Mouse (Mus musculus) frontal cortex, adult (tissue): ENCODE data around the gene Rnaset2b.
"Not testable (repeated sequence)": the region's sequence is repeated elsewhere in the genome, so short reads cannot be mapped to it uniquely, and the experiment has no call there.

ENCODE experiments used
- ATAC-seq: cut with Nextera tagmentation; 2 replicates; pipeline ENCODE4 v1.9.2; 2017; ENCODE audit warnings: mild to moderate bottlenecking, moderate library complexity, mixed read lengths; ENCODE audit not compliant: low TSS enrichment

Gene Rnaset2b

GRCm38 (mm10) chr17:6970334-6970733 is at the start of gene Rnaset2b:
Rnaset2b (plus strand) TSS chr17:6970634.
- not testable (repeated sequence) for ATAC-seq

GRCm38 (mm10) chr17:6931625-6932024 is 38.8 kb upstream of the Rnaset2b start:
- ATAC-seq = not testable (repeated sequence)

- ATAC-seq = not testable (repeated sequence)
These were observed 27.9 kb upstream of the Rnaset2b start for GRCm38 (mm10) chr17:6942560-6942959.

- peak; percentile 42; the same call in 1 of the 2 replicates for ATAC-seq
These were observed 22.8 kb upstream of the Rnaset2b start for GRCm38 (mm10) chr17:6947637-6947983.

GRCm38 (mm10) chr17:6947984-6948768 is 22.3 kb upstream of the Rnaset2b start, which contains the start of gene Rsph3b:
Rsph3b (minus strand) TSS chr17:6948682.
- peak; percentile 91 for ATAC-seq

- peak; percentile 21 for ATAC-seq
These were observed 21.6 kb upstream of the Rnaset2b start for GRCm38 (mm10) chr17:6948769-6949228.

GRCm38 (mm10) chr17:6958881-6959280 is 11.6 kb upstream of the Rnaset2b start:
- ATAC-seq = not testable (repeated sequence)

- not testable (repeated sequence) for ATAC-seq
These were observed 10.7 kb upstream of the Rnaset2b start for GRCm38 (mm10) chr17:6959543-6960259.

GRCm38 (mm10) chr17:6960349-6960748 is 10.1 kb upstream of the Rnaset2b start:
- ATAC-seq = not testable (repeated sequence)

GRCm38 (mm10) chr17:6960776-6961175 is 9.7 kb upstream of the Rnaset2b start, which contains the start of gene Tagap1:
Tagap1 (minus strand) TSS chr17:6961156.
- peak; percentile 29 for ATAC-seq

GRCm38 (mm10) chr17:6961181-6962000 is 9.0 kb upstream of the Rnaset2b start:
- peak; percentile 92 for ATAC-seq

- ATAC-seq = not testable (repeated sequence)
These were observed 8.1 kb upstream of the Rnaset2b start for GRCm38 (mm10) chr17:6962339-6962738.

GRCm38 (mm10) chr17:6962936-6963335 is 7.5 kb upstream of the Rnaset2b start:
- ATAC-seq = not testable (repeated sequence)

GRCm38 (mm10) chr17:6965364-6965763 is 5.1 kb upstream of the Rnaset2b start:
- not testable (repeated sequence) for ATAC-seq

- not testable (repeated sequence) for ATAC-seq
These were observed 2.8 kb upstream of the Rnaset2b start for GRCm38 (mm10) chr17:6967673-6968072.

GRCm38 (mm10) chr17:6971238-6971637 is 804 bp downstream of the Rnaset2b start:
- not testable (repeated sequence) for ATAC-seq

- ATAC-seq = not testable (repeated sequence)
These were observed 2.5 kb downstream of the Rnaset2b start for GRCm38 (mm10) chr17:6972836-6973396.

- ATAC-seq = peak; percentile 62
These were observed 4.6 kb downstream of the Rnaset2b start for GRCm38 (mm10) chr17:6974985-6975384.

GRCm38 (mm10) chr17:6978287-6979248 is 8.1 kb downstream of the Rnaset2b start, which contains the start of gene Gm49721:
Gm49721 (plus strand) TSS chr17:6978904.
- peak; percentile 92 for ATAC-seq

GRCm38 (mm10) chr17:6979380-6979779 is 8.9 kb downstream of the Rnaset2b start:
- ATAC-seq = 0 out of 2 replicates have a peak, but pooled peaks have one; percentile 19
